Mouse (Mus musculus): ENCODE data around the gene Psg19. TPM values are rescaled to one million over a fixed set of nuclear protein-coding genes. Genes with fewer than 3 reads are reported as not detected.

Gene Psg19
- total and polyA plus RNA-seq, 3 experiments: not detected

- DNase-seq: peak; percentile 6
These were observed 52.0 kb downstream of the Psg19 start for GRCm38 (mm10) chr7:18746189-18746860.

Other genes starting within 250 kb of the Psg19 start
- gene Psg27, start 231.2 kb downstream of the Psg19 start, total RNA-seq (2021): not detected
- gene Psg27, start 231.2 kb downstream of the Psg19 start, polyA plus RNA-seq (2012; rRNA removed): not detected in 2 replicates
- not detected for gene Psg23, start 182.0 kb downstream of the Psg19 start, total RNA-seq (2021)
- not detected in 2 replicates for gene Psg23, start 182.0 kb downstream of the Psg19 start, polyA plus RNA-seq (2012; rRNA removed)
- gene Psg21, start 141.8 kb downstream of the Psg19 start, total RNA-seq (2021): not detected
- gene Psg21, start 141.8 kb downstream of the Psg19 start, polyA plus RNA-seq (2012; rRNA removed): not detected in 2 replicates
- gene Psg20, start 112.3 kb downstream of the Psg19 start, total RNA-seq (2021): not detected
- not detected in 2 replicates for gene Psg20, start 112.3 kb downstream of the Psg19 start, polyA plus RNA-seq (2012; rRNA removed)
- gene Psg22, start 80.4 kb downstream of the Psg19 start, total RNA-seq (2021): not detected
- gene Psg22, start 80.4 kb downstream of the Psg19 start, polyA plus RNA-seq (2012; rRNA removed): not detected in 2 replicates
- gene Psg17, start 23.1 kb upstream of the Psg19 start, total RNA-seq (2021): not detected
- gene Psg17, start 23.1 kb upstream of the Psg19 start, polyA plus RNA-seq (2012; rRNA removed): not detected in 2 replicates
- gene Mill2, start 41.4 kb upstream of the Psg19 start, total RNA-seq (2021): 1 to 10 TPM; 7.0 to 7.5 TPM
- gene Mill2, start 41.4 kb upstream of the Psg19 start, polyA plus RNA-seq (2012; rRNA removed): 4.6 and 4.9 TPM in 2 replicates
- 1 to 10 TPM; 1.2 TPM for gene Pglyrp1, start 72.8 kb upstream of the Psg19 start, total RNA-seq (2021)
- 3.6 and 5.2 TPM in 2 replicates for gene Pglyrp1, start 72.8 kb upstream of the Psg19 start, polyA plus RNA-seq (2012; rRNA removed)
- 10 to 100 TPM in 1 of 2 experiments, 1 to 10 TPM in 1; 10.0 to 10.1 TPM for gene Ccdc61, start 111.9 kb upstream of the Psg19 start, total RNA-seq (2021)
- 28.5 and 30.2 TPM in 2 replicates for gene Ccdc61, start 111.9 kb upstream of the Psg19 start, polyA plus RNA-seq (2012; rRNA removed)
- gene Nova2, start 127.4 kb upstream of the Psg19 start, total RNA-seq (2021): 1 to 10 TPM; 3.5 to 4.6 TPM
- gene Nova2, start 127.4 kb upstream of the Psg19 start, polyA plus RNA-seq (2012; rRNA removed): 1.7 and 1.9 TPM in 2 replicates
- not detected for gene Nanos2, start 188.9 kb upstream of the Psg19 start, total RNA-seq (2021)
- gene Nanos2, start 188.9 kb upstream of the Psg19 start, polyA plus RNA-seq (2012; rRNA removed): not detected in 2 replicates
- gene Mypop, start 192.7 kb upstream of the Psg19 start, total RNA-seq (2021): 10 to 100 TPM in 1 of 2 experiments, 1 to 10 TPM in 1; 8.9 to 16.8 TPM
- gene Mypop, start 192.7 kb upstream of the Psg19 start, polyA plus RNA-seq (2012; rRNA removed): 36.5 and 39.8 TPM in 2 replicates
- 10 to 100 TPM; 36.8 to 44.3 TPM for gene Irf2bp1, start 205.5 kb upstream of the Psg19 start, total RNA-seq (2021)
- gene Irf2bp1, start 205.5 kb upstream of the Psg19 start, polyA plus RNA-seq (2012; rRNA removed): 74.8 and 78.3 TPM in 2 replicates
- gene Foxa3, start 225.0 kb upstream of the Psg19 start, total RNA-seq (2021): not detected
- gene Foxa3, start 225.0 kb upstream of the Psg19 start, polyA plus RNA-seq (2012; rRNA removed): 0.08 and 0.24 TPM in 2 replicates
- 100 to 1,000 TPM in 1 of 2 experiments, 10 to 100 TPM in 1; 94.4 to 103 TPM for gene Sympk, start 225.9 kb upstream of the Psg19 start, total RNA-seq (2021)
- gene Sympk, start 225.9 kb upstream of the Psg19 start, polyA plus RNA-seq (2012; rRNA removed): 123 and 159 TPM in 2 replicates

Data from adrenal gland, adult 2 months (tissue).